Mouse (Mus musculus) lung, adult 2 months (tissue): ENCODE results near the gene Tmtc2. TPM values are rescaled to one million over a fixed set of nuclear protein-coding genes. Genes with fewer than 3 reads are reported as not detected.

Source experiments
- DNase-seq: peaks from one replicate; pipeline ENCODE4 v3.0.0; 2022
- H3K4me1 ChIP-seq: fragments of 200-500 bp; 2 replicates; pipeline ENCODE4 v1.6.1; 2011; ENCODE audit warnings: low read length; ENCODE audit not compliant: control insufficient read depth, insufficient read depth
- H3K4me3 ChIP-seq: fragments of 200-500 bp; replicated peaks from 2 replicates; pipeline ENCODE3; 2011; ENCODE audit warnings: low read depth, mild to moderate bottlenecking, control low read depth, low read length; ENCODE audit errors: extremely low read depth
- CTCF ChIP-seq: fragments of 200-500 bp; IDR thresholded peaks from 2 replicates; pipeline ENCODE4 v1.5.1; 2011; ENCODE audit warnings: mild to moderate bottlenecking, low read length, control low read depth; ENCODE audit not compliant: insufficient read depth
- POLR2A ChIP-seq: fragments of 200-500 bp; IDR thresholded peaks from 2 replicates; pipeline ENCODE4 v1.6.1; 2011; ENCODE audit warnings: low read depth, mild to moderate bottlenecking, control low read depth, low read length, borderline replicate concordance; ENCODE audit errors: extremely low read depth
- WGBS: fragments of 180-500 bp; shearing (Covaris S2); methylation state at CpG from one replicate; pipeline ENCODE4 v1.1.7; 2018; 5-methylcytosine and 5-hydroxymethylcytosine counted together
- polyA plus RNA-seq: library from polyadenylated mRNA; depleted of rRNA; stranded (reverse); fragments of >200 nt; gene quantifications from 2 replicates; pipeline ENCODE4 v1.2.3, GENCODE M21; 2012

Tmtc2 gene
- polyA plus RNA-seq, 1 experiment = 17.7 TPM

DNA sequence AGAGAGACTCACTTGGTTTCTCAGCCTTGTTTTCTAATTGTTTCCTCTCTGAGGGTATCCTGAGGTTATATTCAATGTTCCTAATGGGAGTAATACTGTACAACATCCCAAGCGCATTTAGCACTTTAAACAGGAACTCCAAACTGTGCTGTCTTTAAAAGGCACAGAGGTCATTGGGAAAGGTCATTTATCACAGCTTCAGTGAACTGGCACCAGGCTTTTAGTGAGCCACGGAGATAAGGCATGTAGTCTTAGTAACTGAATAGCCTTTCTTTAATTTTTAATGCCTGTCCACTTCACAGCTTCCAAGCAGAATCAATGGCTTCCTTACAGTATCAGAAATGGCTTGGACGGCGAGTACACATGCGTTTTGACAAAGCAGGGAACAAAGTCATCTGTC lies 144.0 kb downstream of the Tmtc2 start:
- 60% methylated on average over 5 of the region's 5 CpGs for WGBS
- H3K4me1 ChIP-seq = no peaks in the 10 kb centered on the region
- DNase-seq = no peak
- no peak for TF ChIP-seq CTCF
- no peak for TF ChIP-seq POLR2A
- no peak overlapping the region for H3K4me3 ChIP-seq

DNA sequence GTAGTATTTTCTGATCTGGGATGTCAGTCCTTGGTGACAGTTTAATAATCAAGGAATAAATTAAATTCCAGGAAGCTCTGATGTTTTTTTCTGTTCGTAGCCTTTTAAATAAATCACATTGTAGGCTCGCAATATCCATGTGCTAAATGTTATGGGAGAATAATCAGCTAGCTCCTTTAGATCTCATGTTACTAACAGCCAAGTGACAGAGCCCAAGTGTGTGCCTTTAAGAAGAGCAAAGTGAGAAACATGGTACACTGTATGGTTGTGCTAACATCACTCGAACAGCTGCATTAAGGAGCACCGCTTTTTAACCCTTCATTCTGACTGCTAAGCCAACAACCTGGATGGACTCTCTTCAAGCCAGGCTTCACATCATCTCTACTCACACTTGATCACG lies 146.2 kb downstream of the Tmtc2 start:
- no peak overlapping the region for H3K4me3 ChIP-seq
- no peaks in the 10 kb centered on the region for H3K4me1 ChIP-seq
- DNase-seq = no peak
- TF ChIP-seq POLR2A (no peak), CTCF (no peak)
- 73% methylated on average over 5 of the region's 5 CpGs for WGBS

DNA sequence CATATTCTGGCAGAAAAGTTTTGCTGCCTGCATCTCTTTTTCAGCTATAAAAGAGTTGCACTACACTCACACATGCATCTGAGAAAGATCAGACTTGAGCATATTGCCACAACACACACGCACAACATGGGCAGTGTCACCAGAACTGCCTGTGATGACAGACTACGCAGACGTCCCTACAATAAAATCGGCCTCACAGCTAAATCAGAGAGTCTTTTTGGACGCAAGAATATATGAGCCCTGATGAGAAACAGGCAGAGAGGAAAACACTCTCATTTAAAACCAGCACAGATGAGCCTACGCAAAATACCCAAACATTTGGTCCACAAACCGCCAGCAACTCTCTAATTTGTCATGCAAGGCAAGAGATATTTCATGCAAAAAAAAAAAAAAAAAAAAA lies 146.6 kb downstream of the Tmtc2 start:
- Histone ChIP-seq H3K4me3 (no peak overlapping the region), H3K4me1 (no peaks in the 10 kb centered on the region)
- TF ChIP-seq POLR2A (no peak), CTCF (no peak)
- DNase-seq = no peak
- WGBS = 85% methylated on average over 7 of the region's 7 CpGs

DNA sequence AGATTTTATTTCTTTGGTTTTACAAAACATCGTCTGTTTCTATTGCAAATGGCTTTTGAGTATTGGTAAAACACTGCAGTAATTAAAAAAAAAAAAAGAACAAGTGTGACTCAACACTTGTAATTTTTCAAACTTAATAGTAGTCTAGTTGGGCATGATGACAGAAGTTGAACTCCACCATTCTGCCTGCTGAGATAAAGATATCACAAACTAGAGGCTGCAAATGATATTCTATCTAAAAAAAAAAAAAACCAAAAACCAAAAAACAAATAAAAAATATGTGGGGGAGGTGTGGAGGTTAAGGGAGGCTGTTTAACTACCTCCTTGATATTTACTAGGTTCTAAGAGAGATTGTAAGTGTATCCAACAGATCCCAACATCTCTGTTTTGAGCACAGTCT lies 149.2 kb downstream of the Tmtc2 start:
- DNase-seq = no peak
- TF ChIP-seq POLR2A (no peak), CTCF (no peak)
- Histone ChIP-seq H3K4me1 (no peaks in the 10 kb centered on the region), H3K4me3 (no peak overlapping the region)
- WGBS = 86% methylated on average over 1 of the region's 1 CpGs

DNA sequence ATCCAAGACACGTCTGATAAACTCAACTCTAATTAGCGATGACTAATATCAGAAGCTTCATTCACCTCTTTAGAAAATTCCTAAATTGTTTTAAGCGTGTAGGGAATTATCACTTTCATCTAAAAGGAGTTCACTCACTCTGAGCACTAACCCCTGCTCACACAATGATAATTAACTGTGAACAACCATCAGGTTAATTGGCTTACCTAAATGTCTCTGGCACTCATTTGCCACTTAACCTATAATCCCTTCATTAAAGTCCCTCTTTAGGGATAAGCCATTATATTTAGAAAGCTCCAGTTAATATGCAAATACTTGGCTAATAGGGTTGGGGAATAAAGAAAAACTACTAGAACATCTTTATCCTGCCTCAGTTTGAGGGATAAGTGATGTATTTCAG lies 151.1 kb downstream of the Tmtc2 start:
- no peak for DNase-seq
- no peak for TF ChIP-seq POLR2A
- no peak for TF ChIP-seq CTCF
- WGBS = 87% methylated on average over 3 of the region's 3 CpGs

DNA sequence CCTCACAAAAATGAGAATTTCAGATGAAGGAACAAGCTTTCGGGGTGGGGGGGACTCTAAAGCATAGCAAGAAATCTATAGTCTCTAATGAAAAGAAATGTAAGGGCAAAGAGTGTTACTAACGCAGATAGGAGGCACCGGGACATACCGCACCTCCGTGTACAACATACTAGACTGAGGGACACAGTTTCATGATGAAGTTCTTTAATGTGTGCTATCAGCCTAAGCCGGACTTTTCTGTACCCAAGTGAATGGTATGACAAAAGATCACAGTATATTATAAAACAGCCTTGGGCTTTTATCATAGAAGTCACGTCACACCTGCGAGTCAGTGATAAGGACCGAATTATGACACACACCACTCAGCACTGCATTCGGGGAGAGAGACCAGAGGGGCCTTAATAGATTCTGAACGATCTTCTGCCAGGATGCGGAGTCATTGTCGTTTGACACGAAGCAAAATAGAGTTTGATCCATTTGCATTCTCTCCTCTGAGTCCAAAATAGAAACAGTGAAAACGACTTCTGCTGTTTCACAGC lies 156.3 kb downstream of the Tmtc2 start:
- no peak overlapping the region for H3K4me3 ChIP-seq
- H3K4me1 ChIP-seq = no peaks in the 10 kb centered on the region
- TF ChIP-seq POLR2A (no peak), CTCF (no peak)
- WGBS = 80% methylated on average over 15 of the region's 15 CpGs
- no peak for DNase-seq

More for the DNA sequence above, 151.1 kb downstream of the Tmtc2 start:
- Histone ChIP-seq H3K4me3 (no peak overlapping the region), H3K4me1 (no peaks in the 10 kb centered on the region)

DNA sequence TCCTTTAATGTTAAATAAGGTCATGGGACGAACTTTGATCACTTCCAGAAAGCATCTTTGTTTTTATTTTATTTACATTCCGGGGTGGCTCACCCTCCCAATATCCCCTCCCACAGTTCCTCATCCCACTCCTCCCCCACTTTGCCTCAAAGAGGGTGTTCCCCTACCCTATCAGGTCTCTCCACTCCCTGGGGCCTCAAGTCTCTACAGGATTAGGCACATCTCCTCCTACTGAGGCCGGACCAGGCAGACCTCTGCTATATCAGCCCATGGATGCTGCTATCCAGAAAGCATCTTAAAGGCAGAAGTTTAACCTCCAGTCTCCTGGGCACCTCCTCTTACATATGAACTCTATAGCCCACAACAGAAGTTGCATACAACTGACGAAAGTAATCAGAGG lies 157.7 kb downstream of the Tmtc2 start:
- TF ChIP-seq CTCF (no peak), POLR2A (no peak)
- Histone ChIP-seq H3K4me1 (no peaks in the 10 kb centered on the region), H3K4me3 (no peak overlapping the region)
- 87% methylated on average over 4 of the region's 4 CpGs for WGBS
- DNase-seq = no peak

DNA sequence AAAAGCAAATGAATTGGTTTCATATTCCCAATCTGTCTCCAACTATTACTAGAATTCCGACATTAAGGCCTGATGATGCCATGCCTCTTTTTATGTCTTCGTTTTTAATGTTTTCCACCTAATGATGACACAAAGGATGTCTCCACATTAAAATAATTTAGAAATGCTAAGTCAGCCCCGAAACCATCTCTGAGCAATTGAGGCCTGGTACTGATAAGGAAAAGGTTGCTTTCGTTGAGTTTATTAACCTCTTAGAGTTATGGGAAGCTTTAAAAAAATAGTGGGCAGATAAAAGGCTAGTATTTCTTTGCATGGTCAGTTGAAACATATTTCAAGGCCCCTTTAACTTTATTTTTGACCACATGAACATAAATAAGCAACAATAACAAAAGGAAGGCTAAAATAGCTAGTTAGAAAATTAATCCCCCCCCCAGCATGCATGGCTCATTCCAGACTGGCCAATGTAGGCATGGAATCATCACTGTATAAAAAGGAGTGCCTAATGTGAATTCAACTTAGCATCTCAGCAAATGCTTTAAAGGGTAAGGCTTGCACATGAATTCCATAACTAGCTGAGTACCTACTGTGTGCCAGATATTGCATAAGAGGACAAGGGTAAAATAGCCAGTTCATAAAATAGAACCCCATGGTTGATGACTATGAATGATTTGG lies 168.3 kb downstream of the Tmtc2 start:
- TF ChIP-seq CTCF = no peak
- no peak for TF ChIP-seq POLR2A
- no peak for DNase-seq
- Histone ChIP-seq H3K4me3 (no peak overlapping the region), H3K4me1 (peaks cover 5% of the 10 kb centered on the region)
- WGBS = 92% methylated on average over 4 of the region's 4 CpGs

DNA sequence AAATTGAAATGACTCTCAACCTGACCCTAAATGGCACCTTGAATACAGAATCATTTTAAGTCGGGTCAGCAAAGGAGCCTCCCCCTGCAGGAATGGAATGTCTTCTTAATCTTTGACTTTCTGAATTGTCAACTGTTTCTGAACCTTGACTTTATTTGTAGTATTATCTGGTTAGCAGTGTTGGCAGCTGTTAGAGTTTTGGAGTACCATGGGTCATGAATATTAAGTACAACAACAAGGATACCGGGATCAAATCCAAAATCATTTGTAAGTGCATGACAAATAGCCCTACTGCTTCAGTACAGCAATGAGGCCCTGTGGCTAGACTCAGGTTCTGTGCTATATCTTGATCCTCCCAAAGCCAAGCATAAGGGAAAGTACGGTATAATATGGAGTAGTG lies 170.3 kb downstream of the Tmtc2 start:
- TF ChIP-seq POLR2A (no peak), CTCF (no peak)
- 54% methylated on average over 3 of the region's 3 CpGs for WGBS
- DNase-seq = no peak

DNA sequence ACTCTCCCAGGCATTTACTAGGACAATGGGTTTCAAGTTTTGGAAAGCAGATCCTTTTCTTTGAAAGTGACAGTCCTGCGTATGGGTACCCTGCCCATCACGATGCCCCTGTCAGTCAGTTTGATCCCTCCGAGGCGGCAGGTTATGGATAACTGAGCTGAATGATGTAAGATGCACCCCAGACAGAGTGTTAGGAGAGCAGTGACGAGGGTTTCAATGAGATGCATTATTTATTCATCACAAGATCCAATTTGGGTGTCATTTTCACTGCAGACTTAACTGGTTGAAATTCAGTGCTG lies 171.8 kb downstream of the Tmtc2 start:
- no peak for TF ChIP-seq POLR2A
- no peak for TF ChIP-seq CTCF
- DNase-seq = no peak
- Histone ChIP-seq H3K4me3 (no peak overlapping the region), H3K4me1 (peaks cover 7% of the 10 kb centered on the region)
- WGBS = 88% methylated on average over 5 of the region's 5 CpGs

More for the DNA sequence above, 170.3 kb downstream of the Tmtc2 start:
- H3K4me3 ChIP-seq = no peak overlapping the region
- peaks cover 7% of the 10 kb centered on the region for H3K4me1 ChIP-seq
